Mouse (Mus musculus) liver, adult (tissue): ENCODE data around the gene Pcolce2.

Experiments used
- GATA4 ChIP-seq: IDR thresholded peaks from 2 replicates; pipeline ENCODE4 v1.6.1; 2014; ENCODE audit warnings: mild to moderate bottlenecking, low read length; ENCODE audit not compliant: insufficient replicate concordance

Pcolce2 gene

DNA sequence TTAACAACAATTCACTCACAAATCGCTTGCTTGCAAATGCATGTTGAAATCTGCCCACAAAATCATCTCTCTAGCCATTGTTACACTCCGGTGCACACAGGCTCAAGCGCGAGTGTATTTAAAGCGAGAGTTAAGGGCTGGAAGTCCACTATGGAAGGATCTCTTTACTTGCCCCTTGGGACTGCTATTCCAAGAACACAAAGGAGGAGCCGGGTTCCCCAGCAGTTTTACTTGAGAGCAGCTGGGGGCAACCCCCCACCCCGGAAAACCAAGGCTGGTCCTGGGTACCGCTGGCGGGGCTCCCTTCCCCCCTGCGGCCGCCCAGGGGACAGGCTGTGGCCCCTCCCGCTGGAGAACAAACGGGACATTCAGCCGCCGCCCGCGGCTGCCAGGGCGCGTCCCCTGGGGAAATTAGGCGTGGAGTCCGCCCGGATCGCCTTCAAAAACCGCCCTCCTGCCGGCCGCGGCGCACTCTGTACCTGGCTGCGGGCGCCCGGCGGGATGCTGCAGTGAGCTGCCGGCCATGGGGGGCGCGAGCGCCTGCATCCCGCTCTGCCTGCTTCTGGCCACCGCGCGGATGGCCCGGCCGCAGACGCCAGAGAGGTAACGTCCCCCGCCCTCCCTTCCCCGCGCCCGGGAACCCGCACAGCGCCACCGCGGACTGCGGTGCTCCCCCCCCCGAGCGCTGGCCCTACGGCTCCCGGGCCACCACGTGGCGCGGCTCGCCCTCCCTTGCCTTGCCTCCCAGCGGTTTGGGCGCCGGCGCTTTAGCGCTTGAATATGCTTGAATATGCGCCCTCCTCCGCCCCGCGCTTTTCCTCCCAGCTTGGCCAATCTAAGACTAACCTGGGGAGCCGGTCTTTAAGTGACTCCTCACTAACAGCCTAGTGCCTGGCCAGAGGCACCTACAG, at the start of gene Pcolce2:
Pcolce2 (plus strand) TSS at position 331 of the 911 bp plus-strand sequence.
- no peak for TF ChIP-seq GATA4

DNA sequence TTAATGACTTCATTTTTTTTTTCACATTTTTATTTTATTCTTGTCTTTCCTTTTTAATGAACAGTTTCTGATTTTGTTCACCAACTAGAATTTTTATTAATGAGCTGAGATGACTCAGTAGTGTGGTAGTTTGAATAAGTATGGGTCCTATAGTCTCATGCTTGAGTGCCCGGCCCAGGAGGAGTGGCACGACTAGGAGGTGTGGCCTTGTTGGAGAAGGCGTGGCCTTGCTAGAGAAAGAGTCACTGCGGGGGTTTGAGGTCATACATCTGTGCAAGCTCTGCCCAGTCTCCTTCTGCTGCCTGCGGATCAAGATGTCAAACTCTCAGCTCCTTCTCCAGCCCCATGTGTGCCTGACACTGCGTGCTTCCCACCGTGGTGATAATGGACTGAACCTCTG, 49.3 kb upstream of the Pcolce2 start:
- no peak for TF ChIP-seq GATA4

DNA sequence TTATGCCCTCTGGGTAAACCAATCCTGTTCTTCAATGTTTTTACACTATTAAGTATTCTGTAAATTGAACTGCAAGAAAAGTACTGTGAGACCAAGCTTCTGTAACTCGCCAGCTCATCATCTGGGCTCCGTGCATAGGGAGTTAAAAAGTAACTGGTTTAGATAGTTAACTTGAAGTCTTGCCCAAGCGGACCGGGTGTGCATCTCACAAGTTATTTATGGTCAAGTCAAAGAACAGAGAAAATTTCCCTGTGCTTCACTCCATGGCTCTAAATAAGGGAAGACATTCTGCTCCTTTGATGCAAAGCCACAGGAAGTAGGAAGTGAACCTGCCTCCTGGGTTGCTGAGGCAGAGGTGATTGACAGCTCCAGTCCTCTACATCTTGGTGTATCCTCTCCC, 43.1 kb upstream of the Pcolce2 start:
- no peak for TF ChIP-seq GATA4

DNA sequence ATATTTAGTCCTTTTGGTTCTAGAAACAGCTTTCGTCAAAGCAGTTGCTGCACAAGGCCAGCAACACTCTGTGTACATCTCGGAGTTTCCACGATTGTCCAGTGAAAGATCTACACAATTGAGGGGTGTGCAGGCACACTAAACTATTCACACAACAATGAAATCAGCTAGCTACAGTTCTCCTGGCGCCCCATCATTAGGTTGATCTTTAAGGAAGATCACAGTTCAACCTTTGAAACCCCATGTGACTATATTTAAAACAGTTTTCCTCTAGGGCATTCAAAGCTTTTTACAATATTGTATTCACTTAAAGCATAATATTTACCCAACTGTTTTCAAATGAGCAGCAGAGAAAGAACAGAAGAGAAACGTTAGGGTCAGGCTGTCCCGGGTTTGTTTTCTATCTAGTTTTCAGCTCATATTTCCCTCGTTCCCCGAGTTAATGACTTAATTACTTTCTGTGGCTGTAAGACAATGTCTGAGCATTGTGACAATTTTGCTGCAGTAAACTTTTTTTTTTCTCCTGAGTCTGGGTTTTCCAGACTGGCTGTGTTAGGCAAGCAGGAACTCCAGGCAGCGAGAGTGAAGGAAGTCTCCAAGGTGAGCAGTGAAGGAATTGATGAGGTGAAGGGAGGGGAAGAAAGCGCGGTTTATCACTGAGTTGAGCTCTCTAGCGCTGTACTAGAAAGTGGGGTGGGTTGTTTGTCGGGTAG, 39.8 kb upstream of the Pcolce2 start:
- TF ChIP-seq GATA4, result no peak

DNA sequence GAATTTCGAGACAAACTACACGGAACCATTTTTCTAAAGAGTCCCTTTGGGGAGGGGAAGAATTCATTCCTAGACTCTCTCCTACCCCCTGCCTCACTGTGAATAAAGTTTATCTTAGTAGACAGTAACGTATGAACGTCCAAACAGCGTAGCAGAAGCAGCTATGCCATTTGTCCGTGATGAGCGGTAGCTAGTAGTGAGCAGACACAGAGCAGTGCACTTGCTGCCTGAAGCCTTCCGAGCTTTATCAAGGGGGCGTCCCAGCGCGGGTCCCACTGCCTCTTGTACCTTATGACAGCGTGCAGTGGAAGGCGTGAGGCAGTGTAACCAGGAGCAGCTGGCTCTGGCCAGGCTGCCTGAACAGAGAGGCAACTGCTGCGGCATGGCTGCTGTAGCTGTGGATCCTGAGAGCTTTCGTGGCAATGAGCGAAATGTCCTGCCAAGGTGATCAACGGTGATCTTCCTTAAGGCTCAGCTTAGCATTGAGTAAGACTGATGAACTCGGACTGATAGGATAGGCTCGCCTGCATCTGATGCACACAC, 39.2 kb upstream of the Pcolce2 start:
- TF ChIP-seq GATA4, result no peak

DNA sequence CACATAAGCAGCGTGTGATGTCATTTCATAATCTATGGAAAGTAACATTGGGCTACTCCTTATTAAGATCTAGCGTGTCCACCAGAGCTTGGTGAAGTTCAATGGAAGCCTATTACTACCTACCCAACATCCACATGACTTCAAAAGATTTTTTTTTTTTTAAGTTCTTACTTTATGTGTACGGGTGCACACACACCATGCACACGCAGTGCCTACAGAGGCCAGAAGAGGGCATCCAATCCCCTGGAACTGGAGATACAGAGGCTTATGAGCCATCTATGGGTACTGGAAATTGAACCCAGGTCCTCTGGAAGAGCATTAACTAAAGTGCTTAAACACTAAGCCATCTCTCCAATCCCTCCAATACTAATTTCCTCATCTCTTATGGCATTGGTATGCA, 38.0 kb upstream of the Pcolce2 start:
- no peak for TF ChIP-seq GATA4

DNA sequence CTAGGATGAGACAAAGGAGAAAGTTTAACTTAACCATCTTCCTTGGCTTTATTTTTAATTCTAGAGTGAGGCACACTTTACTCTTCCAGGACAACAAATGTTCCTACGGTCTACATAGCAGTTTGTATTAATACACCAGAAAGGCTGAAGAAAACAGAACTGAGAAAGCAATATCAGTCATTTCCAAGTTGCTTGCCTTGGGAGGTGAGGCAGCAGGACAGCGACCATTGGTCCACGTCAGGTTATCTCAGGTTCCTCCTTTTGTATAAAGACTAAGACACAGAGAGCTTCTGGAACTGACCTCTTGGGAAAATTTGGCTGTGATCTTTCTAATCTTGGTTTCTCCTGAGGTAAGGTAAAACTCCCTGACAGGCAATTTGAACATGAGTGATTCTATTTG, 34.6 kb upstream of the Pcolce2 start:
- TF ChIP-seq GATA4, result no peak

DNA sequence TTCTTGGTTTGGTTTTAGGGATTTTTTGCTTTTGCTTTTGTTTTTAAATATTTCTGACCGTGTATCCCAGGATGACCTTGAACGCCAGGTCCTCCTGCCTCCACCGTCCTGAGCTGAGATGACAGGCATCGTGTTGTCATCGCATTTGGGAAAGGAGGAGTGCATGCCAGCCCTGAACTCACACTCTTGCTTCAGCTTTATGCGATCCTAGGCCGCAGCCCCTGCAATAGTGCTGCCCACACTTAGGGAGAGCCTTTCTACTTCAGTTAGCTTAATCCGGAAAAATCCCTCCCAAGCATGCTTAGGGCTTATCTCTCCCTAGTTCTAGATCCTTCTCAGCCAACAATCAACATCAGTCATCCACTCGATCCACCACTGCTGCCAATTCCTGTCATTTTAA, 34.1 kb upstream of the Pcolce2 start:
- TF ChIP-seq GATA4, result no peak

DNA sequence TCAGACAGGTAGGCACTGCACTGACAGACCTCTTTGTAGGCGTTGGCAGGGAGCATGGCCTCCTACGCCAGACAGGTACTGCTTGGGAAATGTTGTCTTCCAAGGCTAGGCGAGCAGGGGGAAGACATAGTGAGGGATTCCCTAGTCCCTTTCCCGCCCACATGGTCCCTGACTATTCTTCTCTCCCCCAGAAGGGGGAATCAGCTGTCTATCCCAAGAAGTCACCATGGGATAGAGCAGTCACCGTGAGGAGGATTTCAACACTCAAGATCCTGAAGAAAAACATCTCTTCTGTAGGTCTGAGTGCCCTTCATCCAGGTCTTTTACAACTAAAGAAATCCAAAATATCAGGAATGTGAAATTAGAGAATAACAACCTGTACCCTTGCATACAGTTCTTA, 30.2 kb upstream of the Pcolce2 start:
- no peak for TF ChIP-seq GATA4

DNA sequence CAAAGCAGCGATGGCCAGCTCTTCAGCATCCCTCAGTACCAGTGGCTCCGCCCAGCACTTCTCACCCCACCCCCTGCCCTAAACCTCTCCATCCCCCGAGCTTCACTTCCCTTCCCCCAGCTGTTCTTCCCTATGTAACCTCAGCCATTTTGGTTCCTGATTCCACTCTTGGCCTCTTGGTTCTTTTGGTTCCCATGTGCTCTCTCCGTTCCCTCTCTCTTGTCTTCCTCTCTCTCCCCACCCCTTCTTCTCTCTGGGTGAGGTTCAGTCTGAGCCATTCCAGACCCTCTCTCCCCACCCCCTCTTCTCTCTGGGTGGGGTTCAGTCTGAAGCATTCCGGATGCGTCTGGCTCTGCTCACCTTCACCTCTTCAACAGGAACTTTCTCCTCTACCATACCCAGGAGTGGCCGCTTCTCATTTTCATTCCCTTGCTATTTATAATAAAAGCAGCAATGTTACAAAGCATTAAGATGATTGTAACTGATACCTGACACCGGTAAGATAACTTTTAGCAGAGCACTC, 25.1 kb upstream of the Pcolce2 start:
- TF ChIP-seq GATA4, result no peak

DNA sequence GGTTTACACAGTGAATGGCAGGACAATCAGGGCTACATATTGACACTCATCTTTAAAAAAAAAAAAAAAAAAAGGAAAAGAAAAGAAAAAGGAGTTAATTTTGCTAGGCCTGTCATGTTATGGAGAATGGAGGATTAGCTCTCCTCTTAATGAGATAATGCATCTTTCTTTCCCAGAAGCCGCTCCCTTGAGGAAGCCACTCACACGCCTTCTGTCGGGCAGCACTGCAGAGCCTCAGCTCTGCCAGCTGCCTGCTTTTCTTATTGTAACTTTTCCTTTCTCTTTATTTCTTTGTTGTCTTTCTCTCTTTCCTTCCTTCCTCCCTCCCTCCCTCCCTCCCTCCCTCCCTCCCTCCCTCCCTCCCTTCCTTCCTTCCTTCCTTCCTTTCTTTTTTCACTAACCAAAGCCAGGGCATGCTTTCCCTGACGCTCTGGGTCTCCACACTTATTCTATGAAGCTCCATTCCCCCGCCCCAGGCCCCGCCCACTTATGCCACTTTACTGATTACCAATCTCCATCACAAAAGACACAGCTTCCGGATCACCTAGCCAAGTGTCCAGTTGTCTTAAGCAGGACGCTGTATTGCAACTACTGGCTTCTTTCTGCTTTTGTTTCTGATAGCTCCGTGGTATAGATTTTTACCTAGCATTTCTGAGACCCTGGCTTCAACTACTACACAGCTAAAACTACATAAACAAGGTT, 23.8 kb upstream of the Pcolce2 start:
- no peak for TF ChIP-seq GATA4

DNA sequence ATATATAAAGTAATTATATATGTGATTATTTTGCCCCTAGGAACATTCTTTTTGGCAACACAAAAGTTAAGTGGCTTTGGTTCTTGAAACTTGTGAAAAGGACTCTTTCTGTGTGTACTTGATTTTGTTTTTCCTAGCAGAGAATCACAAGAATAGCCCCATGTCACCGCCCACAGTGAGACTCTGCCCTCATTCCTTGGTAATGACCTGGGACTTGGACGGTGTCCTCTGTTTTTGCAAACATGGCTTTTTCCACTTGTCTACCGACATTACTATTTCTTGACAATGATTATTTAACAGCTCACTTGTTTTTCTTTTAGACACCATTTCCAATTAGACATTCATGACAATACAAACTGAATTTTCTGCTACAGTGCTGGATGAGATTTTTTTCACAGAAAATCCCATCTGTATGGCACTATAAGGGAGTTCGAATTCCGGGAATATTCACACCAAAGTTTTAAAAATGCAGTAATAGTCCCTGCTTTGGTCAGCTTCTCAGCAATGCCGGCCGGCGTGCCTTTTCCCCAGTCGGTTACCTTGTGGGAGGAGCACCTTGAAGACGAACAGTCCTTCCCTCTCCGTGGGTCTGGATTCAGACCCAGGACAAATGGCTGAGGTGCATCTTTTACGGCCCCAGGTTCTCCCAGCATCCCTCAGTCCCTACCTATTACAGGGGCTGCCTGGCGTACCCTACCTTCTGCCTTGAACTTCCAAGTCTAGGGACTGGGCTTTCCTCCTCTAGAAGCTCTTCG, 22.4 kb upstream of the Pcolce2 start:
- no peak for TF ChIP-seq GATA4

DNA sequence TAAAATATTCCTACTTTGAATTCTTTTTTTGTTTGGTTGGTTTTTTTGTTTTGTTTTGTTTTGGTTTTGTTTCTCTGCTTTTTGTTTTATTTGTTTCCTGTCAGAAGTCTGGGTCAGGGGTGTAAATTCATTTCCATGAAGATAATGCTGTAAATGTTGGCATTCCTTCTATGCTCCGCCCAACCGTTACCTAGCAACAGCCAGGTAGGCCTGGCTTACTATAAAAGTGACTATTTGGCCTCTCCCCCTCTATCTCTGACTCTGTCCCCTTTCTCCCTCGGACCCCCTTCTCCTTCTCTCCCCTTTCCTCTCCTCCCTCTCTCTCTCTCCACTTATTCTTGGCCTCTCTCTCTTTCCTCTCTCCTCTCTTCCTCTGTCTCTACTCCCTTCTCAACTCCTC, 21.4 kb upstream of the Pcolce2 start:
- no peak for TF ChIP-seq GATA4

DNA sequence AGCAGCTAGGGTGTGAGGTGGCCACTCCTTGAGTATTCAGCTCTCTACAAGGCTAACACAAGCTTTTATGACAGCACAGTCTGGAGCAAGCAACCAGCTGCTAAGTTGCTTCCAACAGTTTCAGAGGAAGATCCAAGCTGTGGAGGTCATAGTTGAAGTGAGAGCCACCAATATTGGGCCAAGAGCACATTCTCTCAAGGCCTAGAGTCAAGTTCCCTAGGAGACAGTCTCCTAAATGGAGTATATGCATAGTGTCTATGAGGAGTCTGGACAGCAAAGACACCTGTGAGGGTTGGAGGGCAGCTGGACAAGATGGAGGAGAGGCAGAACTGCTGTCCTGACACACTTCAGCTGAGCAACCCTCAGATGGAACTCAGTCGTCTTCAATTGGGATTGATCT, 18.8 kb upstream of the Pcolce2 start:
- TF ChIP-seq GATA4, result no peak

DNA sequence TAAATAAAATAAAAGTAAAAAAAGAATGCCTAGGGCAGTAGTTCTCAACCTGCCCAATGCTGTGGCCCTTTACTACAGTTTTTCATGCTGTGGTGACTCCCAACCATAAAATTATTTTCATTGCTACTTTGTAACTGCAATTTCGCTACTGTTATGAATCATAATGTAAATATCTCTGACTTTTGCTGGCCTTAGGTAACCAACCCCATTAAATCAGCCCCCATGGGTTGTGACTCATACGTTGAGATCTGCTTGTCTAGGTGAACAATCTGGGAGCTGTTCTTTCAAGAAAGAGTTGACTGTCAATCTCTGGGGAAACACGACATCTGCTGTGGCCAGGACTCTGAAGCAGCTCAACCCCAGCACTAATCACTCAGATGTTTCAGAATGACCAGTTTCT, 13.3 kb upstream of the Pcolce2 start:
- no peak for TF ChIP-seq GATA4

DNA sequence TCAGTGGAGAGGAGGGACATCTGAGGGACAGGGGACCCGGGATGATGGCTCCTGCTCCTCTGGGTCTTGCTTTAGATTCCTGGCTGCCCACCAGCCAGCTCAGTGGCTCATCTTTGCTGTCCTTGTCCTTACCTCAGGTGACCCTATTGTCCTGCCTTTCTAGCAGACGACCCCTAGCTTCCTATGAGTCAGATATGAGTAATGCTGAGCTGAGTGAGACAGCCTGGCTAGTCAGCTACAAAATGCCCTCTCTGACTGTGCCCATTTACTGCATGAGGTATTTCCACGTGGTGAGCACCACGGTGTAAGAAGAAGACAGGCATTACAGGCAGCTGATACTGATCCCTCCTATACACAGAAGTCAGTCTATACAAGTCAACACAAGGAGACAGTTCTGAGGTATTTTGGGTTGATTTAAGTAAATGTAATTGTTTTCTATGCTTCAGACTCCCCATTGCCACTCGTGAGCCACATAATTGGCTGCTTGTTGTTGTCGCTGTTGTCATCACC, 8.9 kb upstream of the Pcolce2 start:
- TF ChIP-seq GATA4, result no peak
